Mouse (Mus musculus) spleen, adult 2 months (tissue): ENCODE data around the gene Mrps23.

Experiments used
- CTCF ChIP-seq: fragments of 200-500 bp; IDR thresholded peaks from 2 replicates; pipeline ENCODE4 v1.5.1; 2011; ENCODE audit warnings: mild to moderate bottlenecking, inconsistent platforms; ENCODE audit not compliant: insufficient read depth, insufficient read length, insufficient replicate concordance; ENCODE audit errors: extremely low read depth
- POLR2A ChIP-seq: fragments of 200-500 bp; IDR thresholded peaks from 2 replicates; pipeline ENCODE4 v1.6.1; 2011; ENCODE audit warnings: low read depth, low read length, inconsistent platforms

GRCm38 (mm10) chr11:88159389-88159788 lies 44.8 kb upstream of the Mrps23 start:
- TF ChIP-seq CTCF = no peak
- TF ChIP-seq POLR2A = no peak
